Mouse (Mus musculus): ENCODE measurements around the gene Tmem256. TPM values are rescaled to one million over a fixed set of nuclear protein-coding genes. Genes with fewer than 3 reads are reported as not detected.

Gene Tmem256
- polyA plus RNA-seq, 2 experiments = 197 to 384 TPM

DNA sequence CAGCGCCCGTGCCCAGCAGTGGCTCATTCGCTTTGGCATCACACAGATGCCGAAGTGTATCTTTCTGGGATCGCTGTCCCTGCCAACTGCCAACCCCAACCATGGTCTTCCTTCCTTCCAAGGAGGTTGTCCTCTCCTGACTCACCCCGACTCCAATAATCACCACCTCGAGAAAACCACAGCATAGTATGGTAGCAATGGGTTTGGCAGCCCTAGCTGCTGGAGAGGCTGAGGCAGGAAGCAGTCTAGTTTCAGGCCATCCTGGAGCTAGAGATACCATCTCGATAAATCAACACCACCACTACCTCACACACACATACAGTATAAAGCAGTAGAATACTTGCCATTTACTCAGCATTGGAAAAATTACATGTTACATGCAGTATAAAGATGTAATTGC lies 19.4 kb upstream of the Tmem256 start:
- Histone ChIP-seq H3K4me3 (ENCODE audit: insufficient read depth in 1 of 2, low read depth in 2 of 2, low read length in 2 of 2) (no peak overlapping the region), H3K27ac (no peak overlapping the region), H3K4me1 (replicated peaks; ENCODE audit: control insufficient read depth in 2 of 2, insufficient read depth in 2 of 2, low read length in 1 of 2) (no peaks in the 10 kb centered on the region), H3K27me3 (ENCODE audit: control insufficient read depth, insufficient read depth, low read length) (no peaks in the 10 kb centered on the region), H3K9me3 (ENCODE audit: control insufficient read depth, low read length) (no peaks in the 10 kb centered on the region), H3K36me3 (replicated peaks; ENCODE audit: control insufficient read depth, insufficient read depth, low read depth) (no peaks in the 10 kb centered on the region), H3K9ac (replicated peaks) (no peak overlapping the region), H3K4me2 (ENCODE audit: low read depth) (no peak overlapping the region)
- WGBS (ENCODE audit: insufficient replicate concordance) = 60% methylated on average over 8 of the region's 8 CpGs
- ATAC-seq (ENCODE audit: insufficient read depth) (no peak), DNase-seq (ENCODE audit: low read depth in 3 of 3, low spot score in 3 of 3) (no peak)
- TF ChIP-seq CTCF (IDR thresholded peaks at IDR 0.05; ENCODE audit: low read depth) (no peak), EP300 (IDR thresholded peaks at IDR 0.05; ENCODE audit: low read depth) (no peak)

- no peaks in the 10 kb centered on the region for H3K27me3 ChIP-seq (ENCODE audit: control insufficient read depth, insufficient read depth, low read length)
- no peaks in the 10 kb centered on the region for H3K9me3 ChIP-seq (ENCODE audit: control insufficient read depth, low read length)
- WGBS (ENCODE audit: insufficient replicate concordance) = 66% methylated on average over 3 of the region's 3 CpGs
- H3K4me3 ChIP-seq (ENCODE audit: insufficient read depth in 1 of 2, low read depth in 2 of 2, low read length in 2 of 2) = no peak within 1 kb of the TSS
- no peaks in the 10 kb centered on the region for H3K36me3 ChIP-seq (replicated peaks; ENCODE audit: control insufficient read depth, insufficient read depth, low read depth)
- TF ChIP-seq EP300 (IDR thresholded peaks at IDR 0.05; ENCODE audit: low read depth) (no peak), CTCF (IDR thresholded peaks at IDR 0.05; ENCODE audit: low read depth) (no peak)
- no peak within 1 kb of the TSS for H3K9ac ChIP-seq (replicated peaks)
- H3K27ac ChIP-seq = no peak within 1 kb of the TSS
- no peak within 1 kb of the TSS for H3K4me2 ChIP-seq (ENCODE audit: low read depth)
- DNase-seq (ENCODE audit: low read depth in 3 of 3, low spot score in 3 of 3) = no peak
- no peak for ATAC-seq (ENCODE audit: insufficient read depth)
- no peaks in the 10 kb centered on the region for H3K4me1 ChIP-seq (replicated peaks; ENCODE audit: control insufficient read depth in 2 of 2, insufficient read depth in 2 of 2, low read length in 1 of 2)
Observed at GRCm38 (mm10) chr11:69822080-69822479, 16.2 kb upstream of the Tmem256 start, which contains the start of gene Spem1. TSS of gene Spem1 (minus strand) at chr11:69822180.

GRCm38 (mm10) chr11:69823456-69823855 lies 14.9 kb upstream of the Tmem256 start:
- 59% methylated on average over 2 of the region's 2 CpGs for WGBS (ENCODE audit: insufficient replicate concordance)

DNA sequence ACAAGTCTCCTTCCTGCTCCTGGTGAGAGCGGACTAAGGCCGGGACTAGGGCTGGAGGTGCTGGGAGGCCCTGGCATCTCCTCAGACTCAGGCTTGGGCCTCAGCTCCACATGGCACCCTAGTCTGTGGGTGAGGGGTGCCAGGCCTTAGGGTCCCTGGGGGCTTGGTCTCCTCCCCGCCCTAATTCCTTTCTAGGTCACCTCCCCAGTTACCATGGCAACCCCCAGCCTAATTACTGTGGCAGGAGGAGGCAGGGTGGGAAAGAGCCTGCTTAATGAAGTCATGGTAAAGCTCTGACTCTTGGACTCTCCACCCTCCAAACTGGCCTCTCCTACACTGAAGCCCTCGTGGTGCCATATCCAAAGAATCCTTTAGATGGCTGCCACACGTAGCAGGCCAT lies 9.5 kb upstream of the Tmem256 start:
- H3K4me2 ChIP-seq (ENCODE audit: low read depth) = no peak overlapping the region
- WGBS (ENCODE audit: insufficient replicate concordance) = 62% methylated on average over 5 of the region's 5 CpGs
- no peak overlapping the region for H3K9ac ChIP-seq (replicated peaks)
- H3K9me3 ChIP-seq (ENCODE audit: control insufficient read depth, low read length) = no peaks in the 10 kb centered on the region
- H3K4me1 ChIP-seq (replicated peaks; ENCODE audit: control insufficient read depth in 2 of 2, insufficient read depth in 2 of 2, low read length in 1 of 2) = peaks cover 4 to 6% of the 10 kb centered on the region in 2 experiments; a peak in 3 of 4 replicates
- no peak for ATAC-seq (ENCODE audit: insufficient read depth)
- no peak overlapping the region for H3K27ac ChIP-seq
- no peak for DNase-seq (ENCODE audit: low read depth in 3 of 3, low spot score in 3 of 3)
- peaks cover 7% of the 10 kb centered on the region for H3K27me3 ChIP-seq (ENCODE audit: control insufficient read depth, insufficient read depth, low read length)
- H3K4me3 ChIP-seq (ENCODE audit: insufficient read depth in 1 of 2, low read depth in 2 of 2, low read length in 2 of 2) = no peak overlapping the region
- H3K36me3 ChIP-seq (replicated peaks; ENCODE audit: control insufficient read depth, insufficient read depth, low read depth) = no peaks in the 10 kb centered on the region
- TF ChIP-seq EP300 (IDR thresholded peaks at IDR 0.05; ENCODE audit: low read depth) (no peak), CTCF (IDR thresholded peaks at IDR 0.05; ENCODE audit: low read depth) (no peak)

More at GRCm38 (mm10) chr11:69823456-69823855, 14.9 kb upstream of the Tmem256 start:
- Histone ChIP-seq H3K9ac (replicated peaks) (no peak overlapping the region), H3K36me3 (replicated peaks; ENCODE audit: control insufficient read depth, insufficient read depth, low read depth) (no peaks in the 10 kb centered on the region), H3K4me1 (replicated peaks; ENCODE audit: control insufficient read depth in 2 of 2, insufficient read depth in 2 of 2, low read length in 1 of 2) (no peaks in the 10 kb centered on the region), H3K27ac (no peak overlapping the region), H3K9me3 (ENCODE audit: control insufficient read depth, low read length) (no peaks in the 10 kb centered on the region), H3K27me3 (ENCODE audit: control insufficient read depth, insufficient read depth, low read length) (no peaks in the 10 kb centered on the region), H3K4me2 (ENCODE audit: low read depth) (no peak overlapping the region), H3K4me3 (ENCODE audit: insufficient read depth in 1 of 2, low read depth in 2 of 2, low read length in 2 of 2) (no peak overlapping the region)
- TF ChIP-seq CTCF (IDR thresholded peaks at IDR 0.05; ENCODE audit: low read depth) = no peak
- no peak for TF ChIP-seq EP300 (IDR thresholded peaks at IDR 0.05; ENCODE audit: low read depth)
- ATAC-seq (ENCODE audit: insufficient read depth) (no peak), DNase-seq (ENCODE audit: low read depth in 3 of 3, low spot score in 3 of 3) (no peak)

DNA sequence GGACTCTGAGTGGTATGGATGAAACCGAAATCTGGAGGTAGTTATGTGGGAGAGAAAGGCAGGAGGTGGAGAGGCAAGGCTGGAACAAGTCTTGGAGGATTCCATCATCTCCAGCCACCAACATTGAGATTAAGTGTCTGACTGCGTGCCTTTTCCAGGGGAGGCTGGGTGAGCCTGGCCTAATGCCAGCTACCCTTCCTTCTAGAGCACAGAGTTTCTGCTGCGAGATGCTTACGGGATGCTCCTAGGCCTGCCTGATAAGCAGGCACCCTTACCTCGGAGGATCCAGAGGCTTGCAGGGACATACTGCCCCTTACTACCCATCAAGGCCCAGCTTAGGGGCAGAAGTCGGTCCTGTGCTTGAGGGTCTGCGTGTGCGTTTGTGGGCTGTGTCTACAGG lies 4.8 kb upstream of the Tmem256 start:
- H3K9me3 ChIP-seq (ENCODE audit: control insufficient read depth, low read length) = no peaks in the 10 kb centered on the region
- peak overlapping the region; percentile 79 for H3K4me2 ChIP-seq (ENCODE audit: low read depth)
- no peak overlapping the region for H3K27ac ChIP-seq
- ATAC-seq (ENCODE audit: insufficient read depth) (no peak), DNase-seq (ENCODE audit: low read depth in 3 of 3, low spot score in 3 of 3) (no peak)
- TF ChIP-seq EP300 (IDR thresholded peaks at IDR 0.05; ENCODE audit: low read depth) (no peak), CTCF (IDR thresholded peaks at IDR 0.05; ENCODE audit: low read depth) (no peak)
- peaks cover 7 to 17% of the 10 kb centered on the region in 2 experiments for H3K4me1 ChIP-seq (replicated peaks; ENCODE audit: control insufficient read depth in 2 of 2, insufficient read depth in 2 of 2, low read length in 1 of 2)
- no peaks in the 10 kb centered on the region for H3K36me3 ChIP-seq (replicated peaks; ENCODE audit: control insufficient read depth, insufficient read depth, low read depth)
- H3K4me3 ChIP-seq (ENCODE audit: insufficient read depth in 1 of 2, low read depth in 2 of 2, low read length in 2 of 2) = peak overlapping the region; percentile 10 to 42; a peak in 3 of 4 replicates
- peaks cover 44% of the 10 kb centered on the region for H3K27me3 ChIP-seq (ENCODE audit: control insufficient read depth, insufficient read depth, low read length)
- H3K9ac ChIP-seq (replicated peaks) = peak overlapping the region; percentile 41
- 32% methylated on average over 8 of the region's 8 CpGs for WGBS (ENCODE audit: insufficient replicate concordance)

Data from liver, embryonic 14.5 days (tissue).